Mouse (Mus musculus) B cell, adult 2 months (primary cell): ENCODE measurements around the gene BC053393.
A peak's percentile ranks its signal among the peaks of the same experiment; 100 is the strongest.

Experiments
- DNase-seq, 2 experiments: peaks; one replicate each; pipeline ENCODE4 v3.0.0; 2022

BC053393 gene

DNA sequence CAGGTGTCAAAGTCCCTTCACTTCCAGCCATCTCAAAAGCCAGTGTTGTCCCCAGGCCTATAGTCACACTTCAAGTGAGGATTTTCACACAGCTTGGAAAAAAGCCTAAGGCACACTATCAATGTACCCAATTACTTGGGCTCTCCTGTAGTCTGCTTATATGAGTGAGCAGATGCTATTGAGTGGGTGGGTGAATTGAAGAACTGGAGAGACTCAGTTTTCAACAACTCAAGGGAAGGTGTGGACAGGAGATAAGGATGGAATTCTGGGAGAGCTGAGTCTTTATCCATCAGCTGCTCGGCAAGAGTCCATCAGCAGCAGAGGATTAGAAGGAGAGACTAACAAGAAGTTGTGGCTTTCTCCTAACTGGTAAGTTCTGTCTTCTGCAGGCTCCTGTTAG is at the start of gene BC053393:
TSS of gene BC053393 (plus strand) at position 210 of the 400 bp plus-strand sequence.
- DNase-seq: no peak

DNA sequence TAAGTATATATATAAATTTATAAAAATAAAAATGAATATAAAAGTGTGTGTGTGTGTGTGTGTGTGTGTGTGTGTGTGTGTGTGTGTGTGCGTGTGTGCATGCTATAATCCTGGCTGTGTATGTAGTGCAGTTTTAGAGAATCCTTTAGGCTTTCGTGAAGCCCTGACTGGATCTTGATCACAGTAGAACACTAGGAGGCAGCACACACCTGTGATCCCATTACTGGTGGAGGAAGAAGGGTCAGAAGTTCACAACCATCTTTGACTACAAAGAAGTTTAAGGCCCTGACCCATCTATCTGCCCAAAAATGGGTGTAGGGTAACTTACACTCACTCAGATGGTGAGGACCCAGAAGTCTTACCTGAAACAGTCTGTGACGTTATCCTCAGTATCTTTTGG is 48.6 kb upstream of the BC053393 start:
- DNase-seq: peak in 1 of 2 experiments; percentile 9

DNA sequence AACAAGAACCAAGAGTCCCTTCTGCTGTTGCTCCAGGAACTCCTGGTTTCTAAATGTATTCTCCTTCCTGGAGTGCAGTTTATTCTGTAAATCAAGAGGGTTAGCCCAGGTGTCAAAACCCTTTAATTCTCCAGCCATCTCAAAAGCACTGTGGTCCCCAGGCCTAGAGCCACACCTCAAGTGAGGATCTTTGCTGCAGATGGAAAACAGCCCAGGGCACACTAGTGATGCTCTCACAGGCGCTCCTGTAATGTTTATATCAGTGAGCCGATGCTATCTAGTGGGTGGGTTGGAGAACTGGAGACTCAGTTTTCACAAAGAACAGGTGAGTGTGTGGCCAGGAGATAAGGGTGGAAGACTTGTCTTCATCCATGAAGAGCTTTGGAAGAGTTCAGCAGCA is 47.4 kb upstream of the BC053393 start, which contains the start of gene Gm12169:
TSS of gene Gm12169 (plus strand) at position 301 of the 400 bp plus-strand sequence.
- DNase-seq: no peak

DNA sequence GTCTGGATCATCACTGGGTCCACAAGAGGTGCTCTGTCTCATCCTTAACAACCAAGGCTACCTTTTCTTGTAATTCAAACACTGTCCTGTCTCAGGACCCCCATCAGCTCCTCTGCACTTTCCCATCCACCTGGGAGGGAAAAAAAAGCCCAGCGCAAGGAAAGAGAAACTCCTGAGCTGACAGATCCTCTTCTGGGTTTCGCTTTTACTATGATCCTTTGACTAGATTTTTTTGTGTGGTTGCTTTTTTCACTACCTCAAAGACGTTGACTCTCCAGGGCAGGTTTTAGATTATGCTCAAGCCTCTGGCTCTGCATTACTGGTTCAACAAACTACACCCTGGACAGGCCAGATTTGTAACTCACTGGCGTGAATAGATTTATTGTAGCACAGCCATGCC is 41.2 kb upstream of the BC053393 start:
- no peak for DNase-seq

DNA sequence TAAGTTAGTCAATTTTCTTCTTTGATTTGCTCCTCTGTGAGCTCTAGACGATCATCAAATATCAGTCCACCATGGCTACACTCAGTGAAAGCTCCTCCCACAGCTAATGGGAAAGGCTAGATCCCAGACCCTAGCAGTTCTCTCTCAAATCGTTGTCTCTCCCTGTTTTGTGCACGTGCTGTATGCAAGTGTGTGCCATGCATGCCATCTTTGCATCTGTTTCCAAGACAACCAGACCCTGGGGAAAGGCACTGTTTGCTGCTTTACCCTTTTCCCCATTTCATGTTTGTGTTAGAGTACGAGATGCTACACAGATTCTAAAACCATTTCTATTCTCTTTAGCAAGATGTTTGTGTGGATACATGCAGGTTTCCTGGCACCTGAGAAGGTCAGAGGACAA is 34.4 kb upstream of the BC053393 start:
- DNase-seq: no peak

DNA sequence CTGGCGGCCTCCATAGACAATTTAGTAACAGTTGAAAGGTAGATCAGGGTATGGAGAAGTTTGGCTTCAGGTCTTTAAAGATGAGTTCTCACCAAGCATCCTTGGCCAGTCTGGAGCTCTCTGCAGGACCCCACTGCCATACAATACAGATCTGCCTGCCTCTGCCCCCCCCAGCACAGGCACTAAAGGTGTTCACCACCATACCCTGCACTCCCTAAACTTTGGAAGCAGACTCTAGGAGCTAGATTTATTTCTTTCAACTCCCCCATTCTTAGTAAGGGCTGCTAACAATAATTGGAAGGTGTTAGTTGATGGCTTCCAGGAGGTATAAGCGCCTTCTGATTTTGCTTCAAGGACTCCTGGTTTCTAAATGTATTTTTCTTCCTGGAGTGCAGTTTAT is 27.8 kb upstream of the BC053393 start:
- DNase-seq: no peak

DNA sequence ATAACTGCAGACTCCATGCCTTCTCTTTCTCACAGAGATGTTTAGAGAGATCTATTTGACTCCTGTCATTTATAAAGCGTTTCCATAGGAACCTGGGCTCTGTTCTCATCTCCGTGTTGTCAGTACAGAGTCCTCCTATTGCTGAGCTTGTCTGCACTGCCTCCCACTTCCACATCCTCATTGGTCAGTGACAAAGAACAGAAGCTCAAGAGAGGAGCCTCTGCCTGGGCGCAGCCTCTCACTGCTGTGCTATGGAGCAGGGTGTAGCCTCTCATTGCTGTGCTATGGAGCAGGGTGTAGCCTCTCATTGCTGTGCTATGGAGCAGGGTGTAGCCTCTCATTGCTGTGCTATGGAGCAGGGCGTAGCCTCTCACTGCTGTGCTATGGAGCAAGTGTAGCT is 21.6 kb upstream of the BC053393 start:
- no peak for DNase-seq

DNA sequence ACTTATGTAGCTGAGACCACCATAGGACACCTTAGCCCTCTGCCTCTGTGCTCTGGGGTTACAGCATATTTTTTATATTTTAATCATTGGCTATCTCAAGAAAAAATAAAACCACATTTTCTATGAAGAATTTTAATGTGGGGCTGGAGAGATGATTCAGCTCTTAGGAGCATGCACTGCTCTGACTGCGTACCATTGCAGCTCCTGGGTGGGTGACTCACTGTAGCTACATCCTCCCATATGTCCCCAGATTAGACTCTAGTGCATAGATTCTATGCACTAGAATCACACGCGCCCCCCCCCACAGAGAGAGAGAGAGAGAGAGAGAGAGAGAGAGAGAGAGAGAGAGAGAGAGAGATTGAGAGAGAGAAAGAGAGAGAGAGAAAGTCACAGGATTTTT is 18.6 kb upstream of the BC053393 start:
- DNase-seq: no peak

DNA sequence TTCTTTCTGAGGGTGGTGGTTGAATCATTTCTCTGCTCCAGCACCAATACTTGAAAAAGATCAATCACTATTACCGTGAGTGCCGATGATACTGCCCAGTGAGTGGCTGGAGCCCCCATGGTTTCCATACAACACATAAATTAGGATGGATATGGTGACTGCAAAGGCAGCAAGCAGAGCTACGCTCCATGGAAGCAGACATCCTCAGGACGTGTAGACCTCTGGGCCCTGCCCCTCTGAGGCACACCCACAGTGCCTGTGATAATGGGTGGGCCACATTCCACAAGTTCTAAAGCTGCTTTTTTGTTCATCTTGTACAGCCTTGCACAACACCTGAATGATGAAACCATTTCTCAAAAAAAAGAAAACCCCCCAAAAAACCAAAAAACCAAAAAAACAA is 10.2 kb upstream of the BC053393 start:
- DNase-seq: no peak

DNA sequence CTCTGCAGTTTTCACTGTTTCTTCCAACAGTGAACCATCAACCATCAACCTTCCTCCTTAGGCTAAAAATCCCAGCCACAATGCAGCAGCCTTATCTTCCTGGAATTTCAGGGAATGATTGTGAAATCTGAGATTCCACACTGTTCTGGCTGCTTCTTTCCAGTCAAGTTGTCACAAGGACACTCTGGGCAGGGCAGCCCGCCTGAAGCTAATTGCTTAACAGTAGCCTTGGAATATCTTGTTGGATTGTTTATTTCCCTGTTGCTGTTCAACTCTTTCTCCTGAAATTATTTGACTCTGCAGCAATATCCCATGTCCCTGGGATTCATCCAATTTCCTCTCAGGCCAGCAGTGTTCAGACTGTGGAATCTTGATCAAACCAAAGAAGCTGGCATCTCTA is 6.7 kb upstream of the BC053393 start:
- no peak for DNase-seq

DNA sequence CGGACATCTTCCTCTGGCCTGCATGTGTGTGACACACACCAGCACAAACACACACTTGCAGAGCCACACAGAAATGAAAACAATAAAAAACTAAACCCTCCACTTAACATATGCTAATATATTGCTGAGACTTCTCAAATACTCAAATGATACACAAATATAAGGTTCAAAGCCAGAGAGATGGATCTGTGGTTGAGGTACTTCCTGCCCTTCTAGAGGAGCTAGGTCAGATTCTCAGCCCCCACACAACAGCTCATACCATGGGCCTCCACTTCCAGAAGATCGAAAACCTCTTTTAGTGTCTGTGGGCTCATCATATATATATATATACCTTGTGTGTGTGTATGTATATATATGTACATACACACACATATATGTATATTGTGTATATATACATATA is 5.4 kb upstream of the BC053393 start:
- DNase-seq: no peak

DNA sequence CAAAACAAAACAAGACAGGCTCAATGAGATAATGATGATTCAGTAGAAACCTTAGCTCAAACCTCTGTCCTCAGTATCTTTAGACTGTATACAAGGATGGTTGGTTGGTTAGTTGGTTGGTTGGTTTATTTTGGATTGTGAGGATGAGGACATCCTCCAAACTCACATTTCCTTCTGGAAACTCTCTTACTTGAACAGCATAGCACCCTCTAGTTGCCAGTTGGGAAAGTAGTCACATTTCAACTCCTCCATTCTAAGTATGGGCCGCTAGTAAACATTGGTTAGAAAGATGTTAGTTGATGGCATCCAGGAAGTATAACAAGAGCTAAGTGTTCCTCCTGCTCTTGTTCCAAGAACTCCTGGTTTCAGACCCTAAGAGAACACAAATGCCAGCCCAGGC is 2.2 kb upstream of the BC053393 start:
- no peak for DNase-seq

DNA sequence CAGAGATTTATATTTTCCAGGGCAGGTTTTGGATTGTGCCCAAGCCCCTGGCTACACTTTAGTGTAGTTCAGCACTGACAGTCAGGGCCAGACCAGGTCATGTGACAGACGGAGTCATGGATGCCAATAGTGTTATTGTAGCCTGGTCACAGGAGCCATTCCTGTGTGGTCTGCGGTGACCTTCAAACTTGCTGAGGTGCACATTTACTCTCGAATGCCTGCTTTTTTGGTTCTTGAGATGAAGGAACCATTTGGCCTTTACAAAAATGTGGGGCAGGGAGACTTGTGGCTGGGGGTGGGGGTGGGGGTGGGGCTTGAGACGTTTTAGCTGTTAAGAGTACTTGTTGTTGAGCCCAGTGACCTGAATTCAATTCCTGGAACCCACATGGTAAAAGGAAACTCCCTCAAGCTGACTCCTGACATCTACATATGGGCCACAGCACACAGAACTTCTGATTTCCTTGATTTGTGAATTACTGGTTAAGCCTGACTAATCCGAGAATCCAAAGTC is 7.5 kb downstream of the BC053393 start:
- no peak for DNase-seq

DNA sequence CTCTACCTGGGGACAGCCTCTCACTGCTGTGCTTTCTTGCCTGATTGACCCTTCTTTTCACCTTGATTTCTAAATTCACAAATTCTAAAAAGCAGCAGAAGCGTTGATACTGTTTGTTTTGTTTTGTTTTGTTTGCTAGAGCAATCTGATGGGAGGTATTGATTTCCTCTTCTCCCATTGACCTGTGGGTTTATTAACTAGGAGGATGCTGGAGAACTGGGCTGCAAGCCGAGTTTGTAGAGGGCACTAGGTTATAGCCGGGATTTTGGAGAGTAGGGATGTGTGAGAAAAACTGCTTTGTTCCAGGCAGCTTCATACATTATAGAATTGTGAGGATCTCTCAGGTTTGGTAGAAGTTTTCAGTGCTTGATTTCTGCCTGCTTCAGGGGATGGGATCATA is 9.1 kb downstream of the BC053393 start:
- no peak for DNase-seq

DNA sequence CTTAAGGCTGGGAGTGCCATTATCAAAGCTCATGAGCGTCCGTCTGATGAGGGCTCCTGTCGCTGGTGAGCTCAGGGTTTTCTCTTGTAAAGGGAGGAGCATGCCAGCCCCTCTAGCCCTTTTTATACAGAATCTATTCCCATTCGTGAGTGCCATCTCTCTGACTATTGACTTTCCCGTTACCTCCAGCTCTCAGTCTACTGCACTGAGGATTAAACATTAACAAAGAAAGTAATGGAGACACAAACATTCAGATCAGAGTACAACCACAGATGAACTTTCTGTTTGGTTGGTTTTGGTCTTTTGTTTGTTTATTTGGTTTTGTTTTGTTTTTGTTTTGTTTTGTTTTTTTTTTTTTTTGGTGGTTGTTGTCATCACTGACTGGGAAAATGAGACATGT is 11.4 kb downstream of the BC053393 start:
- DNase-seq: no peak

DNA sequence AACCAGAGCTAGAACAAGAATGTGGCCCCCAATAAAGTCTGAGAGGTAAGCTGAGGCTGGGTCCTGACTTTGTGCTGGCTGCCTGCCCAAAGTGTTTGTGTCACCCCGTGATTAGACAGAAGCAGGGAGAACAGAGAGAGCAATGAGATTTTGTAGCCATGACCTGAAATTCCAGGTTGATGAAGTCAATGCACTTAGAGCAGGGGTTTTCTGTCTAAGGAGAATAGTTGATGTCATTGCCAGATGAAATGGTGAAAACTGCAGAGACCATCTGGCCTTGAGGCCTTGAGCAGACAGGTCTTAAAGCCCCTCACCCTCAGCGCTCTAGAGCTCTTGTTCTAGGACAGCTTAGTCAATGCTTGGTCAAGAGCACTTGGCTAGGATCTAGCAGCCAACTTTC is 21.1 kb downstream of the BC053393 start:
- no peak for DNase-seq

DNA sequence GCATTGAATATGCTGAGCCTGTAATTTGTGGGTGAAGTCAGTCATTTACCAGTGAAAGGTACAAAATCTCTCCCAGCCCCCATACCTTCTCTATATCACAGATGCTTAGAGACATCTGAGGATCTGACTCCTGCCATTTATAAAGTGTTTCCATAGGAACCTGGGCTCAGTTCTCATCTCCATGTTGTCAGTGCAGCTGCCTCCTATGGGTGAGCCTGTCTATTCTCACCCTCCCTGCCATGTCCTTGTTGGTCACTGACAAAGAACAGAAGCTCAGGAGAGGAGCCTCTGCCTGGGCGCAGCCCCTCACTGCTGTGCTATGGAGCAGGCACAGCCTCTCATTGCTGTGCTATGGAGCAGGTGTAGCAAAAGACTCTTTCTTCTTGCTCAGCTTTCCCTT is 48.6 kb downstream of the BC053393 start:
- DNase-seq: no peak

DNA sequence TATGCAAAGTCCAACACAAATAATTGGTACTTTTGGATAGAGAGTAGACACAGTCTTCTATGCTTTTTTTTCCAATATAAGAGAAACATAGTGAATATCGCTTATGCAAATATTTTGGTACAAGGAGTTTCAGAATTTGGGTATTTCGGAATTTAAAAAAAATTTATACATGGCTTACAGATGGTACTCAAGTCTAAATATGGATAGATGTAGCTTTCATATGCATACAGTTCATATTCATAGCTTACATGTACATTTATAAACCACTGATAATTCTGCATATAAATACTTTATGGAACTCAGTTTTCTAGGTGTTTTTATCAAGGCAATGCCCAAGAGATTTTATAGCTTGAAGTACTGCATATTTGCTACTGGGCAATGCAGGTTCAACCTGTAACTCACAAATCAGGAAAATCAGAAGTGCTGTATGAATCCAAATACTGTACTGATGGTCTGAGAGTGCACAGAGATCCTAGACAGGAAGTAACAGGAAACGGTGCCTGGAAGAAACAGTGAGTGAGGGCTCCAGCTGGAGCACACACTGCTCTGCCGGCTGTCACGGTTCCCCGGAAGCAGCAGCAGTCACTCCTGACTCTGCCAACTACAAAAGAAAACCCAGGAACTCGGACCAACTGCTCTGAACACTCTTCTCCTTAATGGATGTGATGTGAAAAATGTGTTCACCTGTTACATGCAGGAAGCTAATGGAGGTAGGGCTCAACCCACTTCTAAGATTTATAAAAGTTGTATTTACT is 49.3 kb downstream of the BC053393 start:
- DNase-seq: no peak

DNA sequence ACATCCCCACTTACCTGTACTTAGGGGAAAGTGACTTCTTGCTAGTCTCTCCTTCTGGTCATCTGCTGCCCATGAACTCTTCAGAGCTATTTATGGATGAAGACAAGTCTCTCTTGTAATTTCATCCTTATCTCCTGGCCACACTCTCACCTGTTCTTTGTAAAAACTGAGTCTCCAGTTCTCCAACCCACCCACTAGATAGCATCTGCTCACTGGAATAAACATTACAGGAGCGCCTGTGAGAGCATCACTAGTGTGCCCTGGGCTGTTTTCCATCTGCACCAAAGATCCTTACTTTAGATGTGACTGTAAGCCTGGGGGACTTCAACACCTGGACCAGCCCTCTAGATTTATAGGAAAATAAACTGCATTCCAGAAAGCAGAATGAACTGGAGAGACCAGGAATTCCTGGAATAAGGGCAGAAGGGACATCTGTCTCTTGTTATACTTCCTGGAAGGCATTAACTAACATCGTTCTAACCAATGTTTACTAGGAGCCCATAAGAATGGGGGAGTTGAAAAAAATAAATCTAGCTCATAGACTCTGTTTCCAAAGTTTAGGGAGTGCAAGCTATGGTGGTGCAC is 58.0 kb downstream of the BC053393 start, which contains the start of gene Dppa1:
TSS of gene Dppa1 (minus strand) at position 51 of the 585 bp plus-strand sequence.
- DNase-seq: no peak

DNA sequence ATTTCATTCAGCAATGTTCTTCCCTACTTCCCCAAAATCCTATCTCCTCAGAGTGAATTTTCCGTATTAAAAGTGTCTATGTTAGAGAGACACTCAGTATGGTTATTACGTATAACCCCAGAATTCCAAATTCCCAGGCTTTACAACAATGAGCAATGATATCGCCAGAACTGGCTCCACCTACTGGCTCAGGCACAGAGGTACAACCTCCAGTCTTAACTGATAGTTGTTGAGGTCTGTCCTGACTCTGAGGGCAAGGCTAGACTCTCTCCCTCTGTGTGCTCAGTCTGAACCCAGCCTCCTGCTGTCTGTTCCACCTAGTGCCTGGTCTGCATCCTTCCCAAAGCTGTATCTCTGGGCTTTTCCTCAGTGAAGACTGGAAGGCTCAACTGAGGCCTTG is 60.3 kb downstream of the BC053393 start:
- peak; percentile 40 to 43 for DNase-seq

DNA sequence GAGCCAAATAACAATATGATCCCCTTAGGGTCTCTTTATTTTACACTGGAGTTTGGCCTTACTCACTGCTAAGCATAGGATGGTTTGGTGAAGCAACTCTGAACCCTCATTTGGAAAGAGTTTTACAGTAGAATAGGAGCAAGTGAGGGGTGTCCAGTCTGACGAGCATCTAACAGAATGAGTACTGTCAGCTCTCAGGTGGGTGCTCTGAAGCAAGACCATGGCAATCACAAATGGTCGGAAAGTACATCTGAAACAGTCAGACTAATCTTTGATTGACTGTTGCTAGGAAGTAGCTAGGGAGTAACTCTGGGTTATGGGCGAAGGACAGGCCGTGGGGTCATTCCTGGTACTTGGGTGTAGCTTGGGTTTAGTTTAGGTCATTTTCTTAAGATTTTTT is 64.2 kb downstream of the BC053393 start:
- peak; percentile 18 to 21 for DNase-seq

DNA sequence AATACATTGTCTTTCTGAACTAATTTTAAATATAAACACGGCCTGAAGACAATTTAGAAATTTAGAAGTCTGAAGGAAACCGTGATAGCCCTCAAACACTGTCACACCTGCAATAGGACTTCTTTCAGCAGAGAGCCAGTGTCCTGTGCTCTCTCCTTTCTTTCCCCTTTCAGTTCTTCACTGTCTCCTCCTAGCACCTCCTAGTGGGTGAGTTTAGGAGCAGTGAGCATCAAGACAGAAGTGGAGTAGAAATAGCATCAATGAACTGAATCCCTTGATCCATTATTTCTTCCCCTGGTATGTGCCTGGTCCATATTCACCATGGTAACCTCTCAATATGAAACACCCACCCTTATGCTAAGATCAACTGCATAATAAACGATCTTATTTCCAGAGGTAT is 65.2 kb downstream of the BC053393 start:
- peak; percentile 12 to 17 for DNase-seq
